Mouse (Mus musculus) hindbrain, embryonic 13.5 days (tissue): ENCODE data around the gene Tmtc1. TPM values are rescaled to one million over a fixed set of nuclear protein-coding genes. Genes with fewer than 3 reads are reported as not detected.

Experiments used
- ATAC-seq: fragments of 200-750 bp; cut with Nextera tagmentation; 2 replicates; pipeline ENCODE4 v1.8.0; 2017; ENCODE audit warnings: moderate TSS enrichment; ENCODE audit not compliant: low FRiP score
- H3K27ac ChIP-seq: fragments of 300-500 bp; sonication (generic); 2 replicates; pipeline ENCODE4 v1.5.1; 2015; ENCODE audit warnings: inconsistent platforms, mild to moderate bottlenecking, moderate library complexity
- H3K27me3 ChIP-seq: fragments of 300-500 bp; sonication (generic); 2 replicates; pipeline ENCODE4 v1.6.1; 2015; ENCODE audit warnings: mild to moderate bottlenecking, inconsistent platforms
- H3K36me3 ChIP-seq: fragments of 300-500 bp; sonication (generic); 2 replicates; pipeline ENCODE4 v1.6.1; 2015; ENCODE audit warnings: mild to moderate bottlenecking, inconsistent platforms
- H3K4me1 ChIP-seq: fragments of 300-500 bp; sonication (generic); replicated peaks from 2 replicates; pipeline ENCODE4 v1.6.1; 2015; ENCODE audit warnings: inconsistent platforms
- H3K4me2 ChIP-seq: fragments of 300-500 bp; sonication (generic); 2 replicates; pipeline ENCODE4 v1.6.1; 2015; ENCODE audit warnings: inconsistent platforms, mild to moderate bottlenecking, moderate library complexity
- H3K4me3 ChIP-seq: fragments of 300-500 bp; sonication (generic); 2 replicates; pipeline ENCODE4 v1.5.1; 2015; ENCODE audit warnings: mild to moderate bottlenecking, inconsistent platforms
- H3K9ac ChIP-seq: fragments of 300-500 bp; sonication (generic); 2 replicates; pipeline ENCODE4 v1.6.1; 2015; ENCODE audit warnings: mild to moderate bottlenecking, inconsistent platforms
- H3K9me3 ChIP-seq: fragments of 300-500 bp; sonication (generic); 2 replicates; pipeline ENCODE4 v1.6.1; 2016; ENCODE audit warnings: inconsistent platforms
- WGBS: fragments of 180-500 bp; shearing (Covaris S2); methylation state at CpG from one replicate; pipeline ENCODE4 v1.1.7; 2015; 5-methylcytosine and 5-hydroxymethylcytosine counted together
- polyA plus RNA-seq: library from polyadenylated mRNA; unstranded; fragments of >200 nt; fragmentation: Nextera tagmentation; extraction: Ambion mirVana; gene quantifications from 2 replicates; pipeline ENCODE4 v1.2.1, GENCODE M21; 2015

Gene Tmtc1
- polyA plus RNA-seq, 1 experiment from 2014 or later = 2.3 TPM

GRCm38 (mm10) chr6:148387990-148388389, 56.2 kb downstream of the Tmtc1 start:
- H3K9me3 ChIP-seq = no peaks in the 10 kb centered on the region
- H3K9ac ChIP-seq = no peak overlapping the region
- H3K36me3 ChIP-seq = no peaks in the 10 kb centered on the region
- no peaks in the 10 kb centered on the region for H3K27me3 ChIP-seq
- H3K27ac ChIP-seq = no peak overlapping the region
- ATAC-seq = no peak
- H3K4me2 ChIP-seq = no peak overlapping the region
- H3K4me3 ChIP-seq = no peak overlapping the region
- peaks cover 29% of the 10 kb centered on the region for H3K4me1 ChIP-seq
- 65% methylated on average over 1 of the region's 1 CpGs for WGBS

GRCm38 (mm10) chr6:148384111-148384895, 59.9 kb downstream of the Tmtc1 start:
- Histone ChIP-seq H3K4me1 (peaks cover 6% of the 10 kb centered on the region), H3K4me3 (no peak overlapping the region), H3K4me2 (no peak overlapping the region), H3K9ac (no peak overlapping the region), H3K36me3 (no peaks in the 10 kb centered on the region), H3K9me3 (no peaks in the 10 kb centered on the region), H3K27me3 (no peaks in the 10 kb centered on the region), H3K27ac (no peak overlapping the region)
- 80% methylated on average over 6 of the region's 6 CpGs for WGBS
- no peak for ATAC-seq

GRCm38 (mm10) chr6:148381163-148381782, 62.9 kb downstream of the Tmtc1 start:
- H3K9ac ChIP-seq = no peak overlapping the region
- H3K9me3 ChIP-seq = 0 out of 2 replicates have a peak, but pooled peaks cover 5% of the 10 kb centered on the region
- H3K4me1 ChIP-seq = peaks cover 6% of the 10 kb centered on the region
- H3K4me2 ChIP-seq = no peak overlapping the region
- no peak overlapping the region for H3K27ac ChIP-seq
- H3K27me3 ChIP-seq = no peaks in the 10 kb centered on the region
- peak; percentile 39; the same call in 1 of the 2 replicates for ATAC-seq
- 56% methylated on average over 9 of the region's 9 CpGs for WGBS
- H3K36me3 ChIP-seq = no peaks in the 10 kb centered on the region
- no peak overlapping the region for H3K4me3 ChIP-seq

DNA sequence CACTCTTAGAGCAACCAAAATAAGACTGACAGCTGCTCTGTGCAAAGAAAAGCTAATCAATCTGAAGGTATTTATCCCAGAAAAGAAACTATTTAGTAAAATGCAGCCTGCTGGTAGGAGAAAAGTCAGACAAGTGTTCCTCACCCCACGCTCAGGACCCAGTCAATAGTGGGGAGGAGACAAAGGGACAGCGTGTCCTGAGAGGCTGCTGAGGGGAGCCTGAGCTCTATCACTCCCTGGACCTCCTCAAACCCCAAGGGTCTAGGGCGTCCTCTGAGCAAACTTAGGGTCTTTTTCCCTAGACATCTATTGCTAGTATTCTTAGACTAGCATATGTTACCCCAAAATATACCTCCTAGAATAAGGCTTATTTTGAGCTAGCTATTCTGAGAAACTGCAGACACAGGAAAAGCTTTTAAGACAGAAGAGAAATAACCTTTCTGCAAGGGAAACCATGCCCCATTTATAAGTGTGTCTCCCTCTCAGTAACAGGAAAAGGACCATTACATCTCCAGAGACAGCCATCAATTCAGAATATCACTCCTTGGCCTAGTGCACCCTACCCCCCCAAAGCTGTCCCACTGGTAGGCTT, 68.5 kb downstream of the Tmtc1 start:
- Histone ChIP-seq H3K36me3 (no peaks in the 10 kb centered on the region), H3K27me3 (no peaks in the 10 kb centered on the region), H3K9ac (no peak overlapping the region), H3K9me3 (0 out of 2 replicates have a peak, but pooled peaks cover 5% of the 10 kb centered on the region), H3K4me2 (no peak overlapping the region), H3K27ac (no peak overlapping the region), H3K4me1 (no peaks in the 10 kb centered on the region), H3K4me3 (no peak overlapping the region)
- 51% methylated on average over 3 of the region's 3 CpGs for WGBS
- ATAC-seq = no peak

GRCm38 (mm10) chr6:148375015-148375414, 69.2 kb downstream of the Tmtc1 start:
- 0 out of 2 replicates have a peak, but pooled peaks cover 5% of the 10 kb centered on the region for H3K9me3 ChIP-seq
- H3K9ac ChIP-seq = no peak overlapping the region
- H3K27me3 ChIP-seq = no peaks in the 10 kb centered on the region
- WGBS = 77% methylated on average over 3 of the region's 3 CpGs
- no peak overlapping the region for H3K4me3 ChIP-seq
- H3K36me3 ChIP-seq = no peaks in the 10 kb centered on the region
- H3K27ac ChIP-seq = no peak overlapping the region
- H3K4me1 ChIP-seq = no peaks in the 10 kb centered on the region
- ATAC-seq = no peak
- no peak overlapping the region for H3K4me2 ChIP-seq

DNA sequence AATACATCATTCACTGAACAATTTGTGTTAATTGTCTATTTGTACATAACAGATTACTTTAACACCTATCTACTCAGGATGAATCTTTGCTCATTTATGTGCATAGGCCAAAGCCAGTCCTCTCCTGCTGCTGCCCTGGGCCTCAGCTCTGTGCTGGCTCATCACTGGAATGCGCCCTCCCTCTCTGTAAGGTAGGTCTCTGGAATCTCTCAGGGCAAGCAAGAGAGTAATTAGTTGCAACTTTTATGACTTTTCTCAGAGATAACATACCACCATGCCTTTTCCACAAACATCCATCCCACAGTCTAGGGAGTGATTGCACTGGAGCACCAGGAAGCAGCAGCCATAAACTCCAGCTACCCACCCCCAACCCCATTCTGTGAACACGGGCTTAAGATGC, 70.7 kb downstream of the Tmtc1 start:
- 69% methylated on average over 2 of the region's 2 CpGs for WGBS
- ATAC-seq = no peak
- Histone ChIP-seq H3K4me3 (no peak overlapping the region), H3K36me3 (no peaks in the 10 kb centered on the region), H3K27me3 (no peaks in the 10 kb centered on the region), H3K9ac (no peak overlapping the region), H3K4me1 (no peaks in the 10 kb centered on the region), H3K27ac (no peak overlapping the region), H3K4me2 (no peak overlapping the region), H3K9me3 (0 out of 2 replicates have a peak, but pooled peaks cover 5% of the 10 kb centered on the region)

GRCm38 (mm10) chr6:148371223-148371622, 73.0 kb downstream of the Tmtc1 start:
- H3K27ac ChIP-seq = no peak overlapping the region

GRCm38 (mm10) chr6:148367094-148367539, 77.1 kb downstream of the Tmtc1 start:
- Histone ChIP-seq H3K4me3 (no peak overlapping the region), H3K9me3 (no peaks in the 10 kb centered on the region), H3K4me2 (no peak overlapping the region), H3K36me3 (no peaks in the 10 kb centered on the region), H3K9ac (no peak overlapping the region), H3K27ac (no peak overlapping the region), H3K27me3 (no peaks in the 10 kb centered on the region), H3K4me1 (peaks cover 14% of the 10 kb centered on the region; the same call in 1 of the 2 replicates)
- 37% methylated on average over 4 of the region's 4 CpGs for WGBS
- ATAC-seq = peak; percentile 61

More at GRCm38 (mm10) chr6:148371223-148371622, 73.0 kb downstream of the Tmtc1 start:
- no peak overlapping the region for H3K9ac ChIP-seq
- H3K27me3 ChIP-seq = no peaks in the 10 kb centered on the region
- no peaks in the 10 kb centered on the region for H3K9me3 ChIP-seq
- 0 out of 2 replicates have a peak, but pooled peaks cover 5% of the 10 kb centered on the region for H3K4me1 ChIP-seq
- no peaks in the 10 kb centered on the region for H3K36me3 ChIP-seq
- H3K4me3 ChIP-seq = no peak overlapping the region
- ATAC-seq = no peak
- H3K4me2 ChIP-seq = no peak overlapping the region

- 93% methylated on average over 1 of the region's 1 CpGs for WGBS
- no peak overlapping the region for H3K27ac ChIP-seq
Observed at GRCm38 (mm10) chr6:148366629-148367028, 77.6 kb downstream of the Tmtc1 start.

GRCm38 (mm10) chr6:148363162-148363561, 81.0 kb downstream of the Tmtc1 start:
- 0 out of 2 replicates have a peak, but pooled peaks have one; percentile 39 for ATAC-seq
- Histone ChIP-seq H3K36me3 (no peaks in the 10 kb centered on the region), H3K27me3 (no peaks in the 10 kb centered on the region), H3K9ac (no peak overlapping the region), H3K4me2 (no peak overlapping the region), H3K4me3 (no peak overlapping the region), H3K27ac (0 out of 2 replicates have a peak overlapping the region, but pooled peaks have one; percentile 15), H3K9me3 (no peaks in the 10 kb centered on the region), H3K4me1 (peaks cover 18% of the 10 kb centered on the region; the same call in 1 of the 2 replicates)
- 60% methylated on average over 1 of the region's 1 CpGs for WGBS

More at GRCm38 (mm10) chr6:148366629-148367028, 77.6 kb downstream of the Tmtc1 start:
- Histone ChIP-seq H3K4me1 (peaks cover 14% of the 10 kb centered on the region; the same call in 1 of the 2 replicates), H3K27me3 (no peaks in the 10 kb centered on the region), H3K4me2 (no peak overlapping the region), H3K4me3 (no peak overlapping the region), H3K9me3 (no peaks in the 10 kb centered on the region), H3K36me3 (no peaks in the 10 kb centered on the region), H3K9ac (no peak overlapping the region)
- ATAC-seq = no peak

DNA sequence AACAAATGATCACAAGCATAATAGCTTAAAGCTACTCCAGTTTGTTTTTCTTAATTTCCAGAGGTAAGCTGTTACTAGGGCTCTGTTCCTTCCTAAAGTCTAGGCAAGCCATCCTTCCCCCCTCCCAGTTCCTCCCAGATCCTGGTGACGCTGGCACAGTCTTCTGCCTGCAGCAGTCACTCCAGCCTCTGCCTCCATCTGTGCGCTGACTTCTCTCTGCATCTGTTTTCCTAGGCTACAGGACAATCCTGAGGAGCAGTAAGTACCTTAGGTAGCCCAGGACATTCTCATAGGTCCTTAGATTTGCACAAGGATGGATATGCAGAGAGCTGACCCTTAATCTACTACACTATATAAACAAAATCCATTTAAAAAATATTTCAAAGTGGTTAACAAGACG, 81.7 kb downstream of the Tmtc1 start:
- Histone ChIP-seq H3K36me3 (no peaks in the 10 kb centered on the region), H3K27ac (peak overlapping the region; percentile 23; the same call in 1 of the 2 replicates), H3K4me2 (no peak overlapping the region), H3K4me1 (peaks cover 17% of the 10 kb centered on the region; the same call in 1 of the 2 replicates), H3K4me3 (no peak overlapping the region), H3K9me3 (no peaks in the 10 kb centered on the region), H3K27me3 (no peaks in the 10 kb centered on the region), H3K9ac (peak overlapping the region; percentile 49; the same call in 1 of the 2 replicates)
- ATAC-seq = no peak
- 66% methylated on average over 3 of the region's 3 CpGs for WGBS

DNA sequence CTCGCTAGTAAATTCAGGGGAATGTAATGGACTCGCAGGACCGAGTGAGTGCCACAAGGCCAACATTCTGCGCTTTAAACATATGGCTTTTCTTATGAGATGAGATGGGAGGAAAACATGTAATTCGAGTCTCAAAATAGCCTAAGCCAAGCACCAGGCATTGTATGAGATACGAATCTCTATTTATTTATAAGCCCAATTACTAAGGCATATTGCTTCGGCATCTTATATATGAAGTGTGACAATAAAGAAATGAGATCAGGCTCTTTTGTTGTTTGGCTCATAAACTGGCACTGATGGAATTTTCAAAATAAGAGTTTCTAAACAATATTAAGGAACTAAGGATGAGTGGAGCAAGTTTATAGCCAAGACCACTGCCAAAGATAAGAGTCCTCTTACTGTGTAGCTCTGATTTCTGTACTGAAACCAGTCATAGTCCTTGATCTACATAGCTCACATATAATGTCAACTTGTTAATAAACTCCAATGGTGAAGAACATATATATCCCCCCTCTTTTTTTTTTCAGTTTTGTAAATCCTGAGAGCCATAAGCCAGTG, 84.8 kb downstream of the Tmtc1 start:
- WGBS = 85% methylated on average over 7 of the region's 7 CpGs

More for the DNA sequence above, 84.8 kb downstream of the Tmtc1 start:
- ATAC-seq = no peak
- peaks cover 20% of the 10 kb centered on the region for H3K4me1 ChIP-seq
- no peaks in the 10 kb centered on the region for H3K27me3 ChIP-seq
- no peak overlapping the region for H3K4me2 ChIP-seq
- H3K9ac ChIP-seq = no peak overlapping the region
- H3K9me3 ChIP-seq = 0 out of 2 replicates have a peak, but pooled peaks cover 6% of the 10 kb centered on the region
- H3K27ac ChIP-seq = no peak overlapping the region
- H3K4me3 ChIP-seq = no peak overlapping the region
- peaks cover 11% of the 10 kb centered on the region for H3K36me3 ChIP-seq
